Mouse (Mus musculus) lung, adult 2 months (tissue): ENCODE measurements around the gene Snapc2.

Source experiments
- CTCF ChIP-seq: fragments of 200-500 bp; IDR thresholded peaks from 2 replicates; pipeline ENCODE4 v1.5.1; 2011; ENCODE audit warnings: mild to moderate bottlenecking, low read length, control low read depth; ENCODE audit not compliant: insufficient read depth
- POLR2A ChIP-seq: fragments of 200-500 bp; IDR thresholded peaks from 2 replicates; pipeline ENCODE4 v1.6.1; 2011; ENCODE audit warnings: low read depth, mild to moderate bottlenecking, control low read depth, low read length, borderline replicate concordance; ENCODE audit errors: extremely low read depth

DNA sequence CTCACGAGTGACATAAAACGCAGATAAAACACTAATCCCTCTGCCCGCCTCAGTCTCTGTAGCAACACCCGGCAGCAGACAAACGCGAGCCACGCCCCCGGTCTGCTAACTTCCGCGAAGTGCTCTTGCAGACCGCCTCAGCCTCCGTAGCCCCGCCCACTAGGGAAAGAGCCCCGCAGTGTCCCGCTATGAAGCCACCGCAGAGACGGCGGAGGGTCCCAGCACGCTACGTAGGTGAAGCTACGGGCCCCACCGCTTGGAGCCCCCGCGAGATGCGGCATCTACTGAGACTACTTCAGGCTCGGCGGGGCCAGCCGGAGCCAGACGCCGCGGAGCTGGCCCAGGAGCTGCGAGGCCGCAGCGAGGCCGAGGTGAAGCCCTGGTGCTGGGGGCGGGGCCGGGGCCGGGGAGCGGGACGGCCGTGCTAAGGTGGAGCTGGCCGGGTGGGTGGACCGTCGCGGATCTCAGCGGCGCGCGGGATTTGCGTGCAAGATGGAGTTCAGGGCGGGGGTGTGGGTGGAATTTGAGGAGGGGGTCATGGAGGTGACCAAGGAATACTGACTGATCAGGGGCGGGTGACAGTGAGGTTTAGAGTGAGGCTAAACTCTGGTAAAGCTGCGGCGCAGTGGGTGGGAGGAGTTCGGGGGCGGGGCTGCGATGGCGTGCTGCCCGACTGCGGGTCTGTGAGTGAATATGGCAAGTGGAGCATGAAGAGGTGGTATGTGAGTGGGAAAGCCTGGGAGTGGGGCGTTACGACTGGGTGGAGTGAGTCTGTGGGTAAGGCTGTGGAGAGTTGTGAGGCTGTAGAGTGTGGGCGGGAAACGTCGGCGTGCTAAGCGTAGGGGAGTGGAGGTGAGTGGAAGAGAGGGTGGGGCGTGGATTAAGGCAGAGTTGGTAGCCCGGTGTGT lies at the start of gene Snapc2:
- no peak for TF ChIP-seq CTCF
- peak; percentile 65; the same call in 1 of the 2 replicates for TF ChIP-seq POLR2A
